Mouse (Mus musculus): ENCODE data around the gene Tnrc18.
A peak's percentile ranks its signal among the peaks of the same experiment; 100 is the strongest.

Tnrc18 gene

GRCm38 (mm10) chr5:142778871-142779270, 38.6 kb downstream of the Tnrc18 start:
- no peak for DNase-seq (ENCODE audit: low read depth, low spot score)

GRCm38 (mm10) chr5:142778135-142778534, 39.3 kb downstream of the Tnrc18 start:
- no peak for DNase-seq (ENCODE audit: low read depth, low spot score)

GRCm38 (mm10) chr5:142776080-142776479, 41.4 kb downstream of the Tnrc18 start:
- no peak for DNase-seq (ENCODE audit: low read depth, low spot score)

GRCm38 (mm10) chr5:142774771-142775170, 42.7 kb downstream of the Tnrc18 start:
- no peak for DNase-seq (ENCODE audit: low read depth, low spot score)

- DNase-seq (ENCODE audit: low read depth, low spot score): no peak
These were observed 45.5 kb downstream of the Tnrc18 start for GRCm38 (mm10) chr5:142771964-142772363.

- no peak for DNase-seq (ENCODE audit: low read depth, low spot score)
These were observed 46.4 kb downstream of the Tnrc18 start for GRCm38 (mm10) chr5:142771034-142771433.

GRCm38 (mm10) chr5:142769641-142770040, 47.8 kb downstream of the Tnrc18 start:
- DNase-seq (ENCODE audit: low read depth, low spot score): peak; percentile 66

- peak; percentile 56 for DNase-seq (ENCODE audit: low read depth, low spot score)
These were observed 48.9 kb downstream of the Tnrc18 start for GRCm38 (mm10) chr5:142768352-142769267.

- peak; percentile 64 for DNase-seq (ENCODE audit: low read depth, low spot score)
These were observed 49.5 kb downstream of the Tnrc18 start for GRCm38 (mm10) chr5:142767937-142768336.

- DNase-seq (ENCODE audit: low read depth, low spot score): no peak
These were observed 50.8 kb downstream of the Tnrc18 start for GRCm38 (mm10) chr5:142766708-142767107.

- DNase-seq (ENCODE audit: low read depth, low spot score): no peak
These were observed 52.6 kb downstream of the Tnrc18 start for GRCm38 (mm10) chr5:142764889-142765288.

- DNase-seq (ENCODE audit: low read depth, low spot score): peak; percentile 60
These were observed 53.2 kb downstream of the Tnrc18 start for GRCm38 (mm10) chr5:142764306-142764705.

- no peak for DNase-seq (ENCODE audit: low read depth, low spot score)
These were observed 55.2 kb downstream of the Tnrc18 start for GRCm38 (mm10) chr5:142762082-142762807.

GRCm38 (mm10) chr5:142761326-142761983, 56.0 kb downstream of the Tnrc18 start:
- DNase-seq (ENCODE audit: low read depth, low spot score): no peak

GRCm38 (mm10) chr5:142759786-142760185, 57.7 kb downstream of the Tnrc18 start:
- DNase-seq (ENCODE audit: low read depth, low spot score): no peak

- DNase-seq (ENCODE audit: low read depth, low spot score): peak; percentile 70
These were observed 65.2 kb downstream of the Tnrc18 start for GRCm38 (mm10) chr5:142752241-142752640.

GRCm38 (mm10) chr5:142750173-142750572, 67.3 kb downstream of the Tnrc18 start:
- DNase-seq (ENCODE audit: low read depth, low spot score): no peak

- DNase-seq (ENCODE audit: low read depth, low spot score): no peak
These were observed 70.3 kb downstream of the Tnrc18 start for GRCm38 (mm10) chr5:142747026-142747629.

- DNase-seq (ENCODE audit: low read depth, low spot score): no peak
These were observed 77.5 kb downstream of the Tnrc18 start for GRCm38 (mm10) chr5:142739941-142740340.

- DNase-seq (ENCODE audit: low read depth, low spot score): no peak
These were observed 85.5 kb downstream of the Tnrc18 start for GRCm38 (mm10) chr5:142731916-142732315.

- DNase-seq (ENCODE audit: low read depth, low spot score): no peak
These were observed 87.2 kb downstream of the Tnrc18 start for GRCm38 (mm10) chr5:142730295-142730694.

- peak; percentile 78 for DNase-seq (ENCODE audit: low read depth, low spot score)
These were observed 89.2 kb downstream of the Tnrc18 start for GRCm38 (mm10) chr5:142728301-142728700.

All from ZHBTc4 (cell line).